Mouse (Mus musculus): Measurements from ENCODE around the gene Ist1. TPM values are rescaled to one million over a fixed set of nuclear protein-coding genes. Genes with fewer than 3 reads are reported as not detected.

The Ist1 gene
- total RNA-seq (2022): 10 to 100 TPM; 71.8 to 75.1 (median 72.0) TPM

- peak; percentile 94 to 96 for DNase-seq (ENCODE audit: low spot score in 2 of 2)
These were observed at the start of gene Ist1 for GRCm38 (mm10) chr8:109693146-109693900. Gene Ist1 (minus strand): TSS chr8:109693260.

GRCm38 (mm10) chr8:109738049-109738380 lies 45.0 kb upstream of the Ist1 start:
- DNase-seq (ENCODE audit: low spot score in 2 of 2): no peak

DNA sequence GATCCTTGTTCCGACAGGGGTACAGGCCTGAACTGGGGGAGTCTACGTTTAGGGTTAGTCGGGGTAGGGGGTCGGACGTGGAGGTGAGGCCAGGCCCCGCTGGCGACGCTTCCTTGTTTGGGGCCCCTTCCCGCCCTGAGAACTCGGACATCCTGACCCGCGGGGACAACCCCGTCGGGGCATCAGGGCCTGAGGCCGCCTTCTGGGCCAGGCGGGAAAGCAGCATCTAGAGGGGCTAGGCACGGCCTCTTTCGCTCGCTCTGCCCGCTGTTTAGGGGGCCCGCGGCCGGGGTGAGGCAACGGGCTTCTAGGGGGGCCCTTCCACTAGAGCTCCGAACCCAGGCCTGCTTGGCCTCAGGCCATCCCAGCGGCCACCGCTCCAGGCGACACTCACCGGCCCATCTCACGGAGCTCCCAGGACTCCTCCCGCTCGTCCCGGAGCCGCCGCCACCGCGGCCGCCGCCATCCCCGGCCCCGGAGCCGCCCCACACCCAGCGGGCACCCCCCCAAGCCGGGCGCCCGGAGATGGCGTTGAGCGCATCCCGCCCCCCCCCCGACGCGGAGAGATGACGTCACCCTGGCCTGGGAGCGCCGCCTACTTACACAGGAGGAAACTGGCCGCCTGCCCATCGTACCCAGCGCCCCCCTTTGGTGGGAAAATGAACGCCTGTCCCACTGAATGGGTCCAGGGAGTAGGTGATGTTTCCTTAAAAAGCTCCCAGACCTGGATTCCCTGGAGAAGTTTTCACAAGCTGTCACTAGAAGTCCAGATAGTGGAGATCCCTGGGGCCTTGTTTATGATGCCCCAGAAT lies 44.4 kb upstream of the Ist1 start, which contains the start of gene Atxn1l:
Gene Atxn1l (minus strand): TSS at position 503 of the 812 bp plus-strand sequence.
- DNase-seq (ENCODE audit: low spot score in 2 of 2): peak; percentile 71 to 88

GRCm38 (mm10) chr8:109736819-109737218 lies 43.8 kb upstream of the Ist1 start:
- no peak for DNase-seq (ENCODE audit: low spot score in 2 of 2)

DNA sequence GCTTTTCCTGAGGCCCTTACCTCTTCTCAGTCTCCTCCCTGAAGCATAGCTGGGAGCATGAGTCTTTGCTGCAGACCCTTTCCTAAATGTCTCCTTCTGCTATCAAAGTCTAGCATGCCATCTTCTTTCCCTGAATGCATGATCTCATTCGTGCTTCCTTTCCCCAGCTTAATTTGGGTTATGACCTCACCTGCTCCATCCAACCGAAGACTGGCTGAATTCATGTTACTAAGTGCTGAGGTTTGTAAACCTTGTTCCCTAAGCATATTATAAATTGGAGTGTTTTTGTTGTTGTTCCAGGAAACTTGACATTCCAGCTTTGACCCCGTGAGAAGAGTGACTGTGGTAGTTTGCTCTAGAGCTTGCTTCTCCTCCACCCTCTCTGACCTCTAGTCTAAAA lies 41.0 kb upstream of the Ist1 start:
- DNase-seq (ENCODE audit: low spot score in 2 of 2): no peak

GRCm38 (mm10) chr8:109731012-109731411 lies 38.0 kb upstream of the Ist1 start:
- DNase-seq (ENCODE audit: low spot score in 2 of 2): no peak

DNA sequence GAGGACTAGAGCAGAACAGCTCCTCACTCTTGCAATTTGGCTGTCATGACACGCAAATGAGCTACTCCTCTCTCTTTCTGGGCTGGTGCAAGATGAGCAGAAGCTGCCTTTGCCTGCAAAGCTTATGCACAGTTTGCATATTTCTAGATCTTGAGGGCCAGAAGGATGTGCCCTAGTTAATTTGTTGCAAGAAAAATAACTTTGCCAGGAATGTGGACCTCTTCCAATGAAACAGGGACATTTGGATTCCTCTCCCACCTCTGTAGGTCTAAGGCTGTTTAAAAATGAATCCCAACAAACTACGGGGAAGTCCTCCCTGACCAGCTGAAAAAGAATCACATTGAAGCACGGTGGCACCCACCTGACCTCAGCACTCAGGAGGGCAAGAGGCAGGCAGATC lies 32.0 kb upstream of the Ist1 start:
- no peak for DNase-seq (ENCODE audit: low spot score in 2 of 2)

DNA sequence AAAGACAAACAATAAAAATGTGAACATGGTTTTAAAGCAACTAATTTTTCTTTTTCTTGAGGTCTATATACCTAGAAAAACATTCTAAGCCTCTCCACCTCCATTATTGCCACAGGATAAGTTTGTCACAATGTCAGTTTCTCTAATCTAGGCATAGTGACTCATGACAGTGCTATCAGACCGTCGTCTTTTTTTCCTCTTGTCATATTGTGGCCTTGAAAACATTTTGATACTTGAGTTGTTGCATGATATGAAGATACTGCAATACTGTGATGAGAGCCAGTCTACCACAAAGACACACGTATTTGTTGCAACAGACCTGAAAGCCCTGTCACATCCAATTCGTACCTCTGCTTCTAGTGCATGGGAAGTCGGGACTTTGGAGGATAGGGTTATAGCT lies 21.9 kb upstream of the Ist1 start:
- DNase-seq (ENCODE audit: low spot score in 2 of 2): no peak

- DNase-seq (ENCODE audit: low spot score in 2 of 2): no peak
These were observed 19.5 kb upstream of the Ist1 start for GRCm38 (mm10) chr8:109712521-109712920.

- DNase-seq (ENCODE audit: low spot score in 2 of 2): no peak
These were observed 14.9 kb upstream of the Ist1 start for GRCm38 (mm10) chr8:109707921-109708320.

DNA sequence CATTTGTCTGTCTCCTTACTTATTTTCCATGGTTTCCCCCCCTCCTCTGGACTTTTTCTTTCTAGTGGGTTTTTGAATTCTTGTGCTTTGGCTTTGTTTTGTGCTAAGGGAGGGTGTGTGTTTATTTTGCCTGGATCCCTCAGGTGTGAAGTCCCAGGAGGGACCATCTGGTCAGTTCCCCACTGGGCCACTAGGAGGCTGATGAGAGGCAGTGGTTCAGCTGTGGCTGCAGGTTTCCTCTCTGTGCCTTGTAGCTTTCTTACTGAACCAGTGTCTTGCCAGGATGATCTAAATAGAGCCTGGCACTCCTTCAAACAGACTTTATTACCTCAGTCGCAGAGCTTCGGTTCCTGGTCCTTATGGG lies 13.8 kb upstream of the Ist1 start:
- DNase-seq (ENCODE audit: low spot score in 2 of 2): peak; percentile 53 to 61

GRCm38 (mm10) chr8:109706076-109706873 lies 13.2 kb upstream of the Ist1 start:
- peak; percentile 33 to 34 for DNase-seq (ENCODE audit: low spot score in 2 of 2)

DNA sequence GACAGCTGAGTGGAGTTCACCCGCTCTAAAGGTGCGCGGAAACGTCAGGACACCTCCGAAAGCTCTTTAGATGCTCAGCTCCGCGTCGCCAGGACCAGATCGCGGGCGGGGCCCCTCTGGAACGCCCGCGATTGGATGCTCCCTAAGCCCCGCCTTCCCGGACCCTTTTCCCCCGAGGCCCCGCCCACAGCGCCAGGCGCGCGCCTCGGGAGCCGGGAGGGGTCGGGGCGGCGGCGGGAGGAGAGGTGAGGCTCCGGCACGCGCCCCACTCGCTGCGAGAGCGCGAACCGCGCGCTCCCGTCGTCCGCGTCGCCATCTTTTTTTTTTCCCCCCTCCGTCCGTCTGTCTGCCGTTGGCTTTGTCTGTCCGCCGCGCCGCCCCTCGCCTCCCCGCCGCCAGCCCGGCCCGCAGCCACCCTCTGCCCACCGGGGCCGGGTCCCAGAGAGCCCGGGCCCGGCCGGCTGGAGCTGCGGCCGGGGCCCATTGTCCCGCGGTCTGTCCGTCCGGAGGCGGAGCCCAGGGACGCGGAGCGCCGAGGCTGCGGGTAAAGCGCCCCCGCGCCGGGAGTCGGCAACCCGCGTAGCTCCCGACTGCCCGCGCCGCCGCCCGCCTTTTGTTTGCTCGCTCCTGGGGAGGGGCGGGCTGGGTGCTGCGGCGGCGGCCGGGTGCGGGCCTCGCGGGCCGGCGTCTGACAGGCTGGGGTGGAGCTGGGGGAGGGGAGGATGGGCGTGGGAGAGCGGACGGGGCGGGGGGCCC lies 12.4 kb upstream of the Ist1 start, which contains the start of gene Zfp821:
Gene Zfp821 (plus strand): TSS at position 227 of the 756 bp plus-strand sequence.
- DNase-seq (ENCODE audit: low spot score in 2 of 2): peak; percentile 71 to 91

DNA sequence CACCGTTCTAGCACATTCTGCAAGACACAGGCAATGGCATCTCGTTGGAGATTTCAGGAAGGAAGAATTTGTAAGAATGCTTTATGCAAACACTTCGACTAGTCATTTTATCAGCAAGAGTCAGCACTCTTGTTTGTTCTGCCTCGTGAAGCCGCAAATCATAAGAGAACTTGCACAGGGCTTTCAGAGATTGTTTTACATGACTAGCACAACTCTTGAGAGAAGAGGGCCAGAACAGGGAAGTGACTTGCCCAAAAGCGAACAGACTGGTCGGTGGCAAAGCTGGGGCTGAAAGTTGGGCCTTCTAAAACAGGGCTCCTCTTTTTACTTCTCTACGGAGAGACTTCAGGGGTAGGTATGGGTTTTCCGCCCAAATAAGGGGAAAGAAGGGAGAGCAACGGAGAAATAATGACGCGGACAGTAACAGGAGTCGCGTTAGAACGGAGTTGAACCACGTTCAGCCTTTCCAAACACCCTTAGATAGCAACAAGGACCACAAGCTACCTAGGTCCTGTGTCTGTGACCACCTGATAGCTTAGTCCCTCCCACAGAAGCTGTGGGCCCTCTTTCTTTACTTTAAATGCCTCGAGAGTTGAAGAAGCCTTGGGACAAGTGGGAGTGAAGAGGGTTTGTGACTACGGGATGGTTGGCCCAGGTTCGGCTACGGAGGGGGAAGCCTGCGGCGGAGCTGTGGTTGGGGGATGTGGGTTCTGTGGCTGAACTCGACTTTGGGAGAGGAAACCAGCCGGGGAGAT lies 11.7 kb upstream of the Ist1 start:
- DNase-seq (ENCODE audit: low spot score in 2 of 2): no peak

GRCm38 (mm10) chr8:109698477-109698876 lies 5.4 kb upstream of the Ist1 start:
- no peak for DNase-seq (ENCODE audit: low spot score in 2 of 2)

- DNase-seq (ENCODE audit: low spot score in 2 of 2): no peak
These were observed 4.7 kb upstream of the Ist1 start for GRCm38 (mm10) chr8:109697754-109698153.

DNA sequence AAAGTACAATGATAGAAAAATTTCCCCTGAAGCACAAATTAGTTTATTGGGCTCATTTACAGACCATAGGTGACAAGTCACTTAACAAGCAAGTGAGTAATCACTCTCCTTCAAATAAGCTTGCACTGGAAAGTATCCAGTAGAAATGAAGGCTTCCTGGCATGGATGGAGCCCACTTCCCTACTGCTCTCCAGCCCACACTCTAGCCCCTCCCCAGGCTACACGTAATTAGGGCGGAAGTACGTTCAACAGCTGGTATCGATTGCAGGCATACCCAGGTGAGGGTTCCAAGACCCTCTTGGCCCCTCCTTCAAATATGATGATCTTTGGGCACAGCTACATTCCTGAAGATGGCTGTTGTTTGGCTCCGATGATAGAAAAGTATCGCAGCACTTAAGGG lies 1.1 kb upstream of the Ist1 start:
- DNase-seq (ENCODE audit: low spot score in 2 of 2): no peak

GRCm38 (mm10) chr8:109692443-109693145 lies 466 bp downstream of the Ist1 start:
- no peak for DNase-seq (ENCODE audit: low spot score in 2 of 2)

DNA sequence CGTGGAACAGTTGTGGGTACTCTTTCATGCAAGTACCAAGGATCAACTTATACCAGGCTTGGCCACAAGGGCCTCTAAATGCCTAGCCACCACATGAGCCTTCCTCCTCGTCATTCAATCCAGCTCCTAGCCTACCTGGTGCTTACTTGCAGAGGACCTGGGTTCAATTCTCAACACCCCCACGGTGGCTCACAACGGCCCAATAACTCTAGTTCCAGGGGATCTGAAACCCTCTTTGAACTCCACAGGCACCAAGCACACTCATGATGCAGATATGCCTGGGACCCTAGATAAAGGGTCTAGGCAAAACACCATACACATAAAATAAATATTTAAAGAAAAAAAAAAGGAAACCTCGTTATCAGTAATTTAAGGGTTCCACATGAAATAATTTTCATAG lies 1.3 kb downstream of the Ist1 start:
- no peak for DNase-seq (ENCODE audit: low spot score in 2 of 2)

DNA sequence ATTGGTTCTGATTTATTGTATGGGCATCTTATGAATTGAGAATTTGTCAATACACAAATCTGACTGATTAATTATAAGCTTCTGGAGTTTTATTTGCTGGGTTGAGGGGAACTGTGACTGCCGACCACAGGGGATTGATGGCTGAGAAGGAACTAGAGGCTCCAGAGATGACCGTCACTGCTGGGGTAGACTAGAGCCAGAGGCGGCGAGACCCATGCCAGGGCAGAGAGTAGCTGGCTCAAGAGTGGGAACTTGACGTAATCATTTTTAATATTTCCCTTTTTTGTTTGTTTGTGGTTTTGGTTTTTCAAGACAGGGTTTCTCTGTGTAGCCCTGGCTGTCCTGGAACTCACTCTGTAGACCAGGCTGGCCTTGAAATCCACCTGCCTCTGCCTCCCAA lies 5.8 kb downstream of the Ist1 start:
- no peak for DNase-seq (ENCODE audit: low spot score in 2 of 2)
